Mouse (Mus musculus) CH12.LX (cell line): ENCODE results near the gene Uso1. TPM values are rescaled to one million over a fixed set of nuclear protein-coding genes. Genes with fewer than 3 reads are reported as not detected.

Experiments used
- DNase-seq: peaks from one replicate; pipeline ENCODE4 v3.0.0-alpha.2; 2013; ENCODE audit errors: extremely low read depth
- H3K27ac ChIP-seq: 2 replicates; pipeline ENCODE4 v1.5.1; 2012; ENCODE audit warnings: low read depth, mild to moderate bottlenecking, control low read depth, moderate library complexity; ENCODE audit not compliant: insufficient read depth
- H3K27me3 ChIP-seq: replicated peaks from 2 replicates; pipeline ENCODE3; 2012; ENCODE audit warnings: inconsistent platforms
- H3K36me3 ChIP-seq, 2 experiments: replicated peaks in 1 of 2; 2 replicates each; pipeline versions ENCODE3 to v1.6.1; 2012; ENCODE audit warnings: inconsistent platforms in 1 of 2, low read length in 1 of 2, mild to moderate bottlenecking in 1 of 2, mixed read lengths in 1 of 2, moderate library complexity in 1 of 2; ENCODE audit not compliant: control insufficient read depth in 1 of 2, insufficient read depth in 1 of 2
- H3K4me1 ChIP-seq, 2 experiments: 2 replicates each; pipeline ENCODE4 v1.6.1; 2012; ENCODE audit warnings: inconsistent platforms in 1 of 2, moderate library complexity in 1 of 2; ENCODE audit not compliant: insufficient read depth in 2 of 2, control insufficient read depth in 1 of 2
- H3K4me2 ChIP-seq: 2 replicates; pipeline ENCODE4 v1.6.1; 2012; ENCODE audit warnings: low read depth, mild to moderate bottlenecking, control low read depth; ENCODE audit not compliant: poor library complexity, insufficient read depth, severe bottlenecking
- H3K4me3 ChIP-seq, 3 experiments: fragments of 150-350 bp in 1 of 3; sonication (generic) in 1 of 3; replicated peaks in 1 of 3; 2 replicates each; pipeline versions ENCODE3 to v1.5.1; 2011 to 2012; ENCODE audit warnings: low read depth in 2 of 3, low read length in 2 of 3, mild to moderate bottlenecking in 2 of 3, moderate library complexity in 2 of 3, control low read depth in 1 of 3, improper control_type of control experiment in 1 of 3, inconsistent platforms in 1 of 3, mixed read lengths in 1 of 3; ENCODE audit not compliant: poor library complexity in 1 of 3
- H3K79me2 ChIP-seq: replicated peaks from 2 replicates; pipeline ENCODE4 v1.6.1; 2012; ENCODE audit warnings: mild to moderate bottlenecking, moderate library complexity; ENCODE audit not compliant: control insufficient read depth, poor library complexity, insufficient read depth, severe bottlenecking; ENCODE audit errors: extremely low read depth
- H3K9ac ChIP-seq: 2 replicates; pipeline ENCODE4 v1.6.1; 2012; ENCODE audit warnings: low read depth, mild to moderate bottlenecking, control low read depth, moderate library complexity; ENCODE audit not compliant: insufficient read depth
- H3K9me3 ChIP-seq: replicated peaks from 2 replicates; pipeline ENCODE3; 2012; ENCODE audit warnings: low read length, inconsistent platforms, mixed read lengths
- CHD1 ChIP-seq: IDR thresholded peaks from 2 replicates; pipeline ENCODE4 v1.6.1; 2012; ENCODE audit warnings: low read depth, low read length, improper control_type of control experiment, inconsistent platforms
- E2F4 ChIP-seq: IDR thresholded peaks from 2 replicates; pipeline ENCODE4 v1.6.1; 2011; ENCODE audit warnings: low read depth, low read length, improper control_type of control experiment; ENCODE audit not compliant: insufficient replicate concordance
- ETS1 ChIP-seq: conservative IDR thresholded peaks from 2 replicates; pipeline ENCODE4 v1.6.1; 2012; ENCODE audit warnings: low read depth, mild to moderate bottlenecking, inconsistent platforms, low read length, improper control_type of control experiment, moderate library complexity
- HCFC1 ChIP-seq: IDR thresholded peaks from 2 replicates; pipeline ENCODE4 v1.6.1; 2012; ENCODE audit warnings: low read depth, mild to moderate bottlenecking, inconsistent platforms, low read length, improper control_type of control experiment
- JUN ChIP-seq: IDR thresholded peaks from 2 replicates; pipeline ENCODE4 v1.6.1; 2011; ENCODE audit warnings: low read depth, mild to moderate bottlenecking, low read length, improper control_type of control experiment, moderate library complexity; ENCODE audit not compliant: insufficient read depth
- JUND ChIP-seq: conservative IDR thresholded peaks from 2 replicates; pipeline ENCODE4 v1.6.1; 2011; ENCODE audit warnings: low read depth, low read length, improper control_type of control experiment
- MAFK ChIP-seq: IDR thresholded peaks from 2 replicates; pipeline ENCODE4 v1.6.1; 2011; ENCODE audit warnings: low read length, improper control_type of control experiment; ENCODE audit not compliant: insufficient replicate concordance
- MAX ChIP-seq: IDR thresholded peaks from 2 replicates; pipeline ENCODE4 v1.6.1; 2011; ENCODE audit warnings: low read length, improper control_type of control experiment
- MAZ ChIP-seq: IDR thresholded peaks from 2 replicates; pipeline ENCODE4 v1.6.1; 2012; ENCODE audit warnings: low read depth, mild to moderate bottlenecking, inconsistent platforms, low read length, improper control_type of control experiment, moderate library complexity
- NELFE ChIP-seq: IDR thresholded peaks from 2 replicates; pipeline ENCODE4 v1.6.1; 2011; ENCODE audit warnings: low read depth, low read length, improper control_type of control experiment
- PAX5 ChIP-seq: IDR thresholded peaks from 2 replicates; pipeline ENCODE4 v1.6.1; 2012; ENCODE audit warnings: low read length, inconsistent platforms, mixed read lengths
- POLR2A ChIP-seq: IDR thresholded peaks from 2 replicates; pipeline ENCODE4 v1.6.1; 2011; ENCODE audit warnings: low read depth, mild to moderate bottlenecking, improper control_type of control experiment, low read length
- RAD21 ChIP-seq: IDR thresholded peaks from 2 replicates; pipeline ENCODE4 v1.6.1; 2011; ENCODE audit warnings: low read depth, mild to moderate bottlenecking, low read length, improper control_type of control experiment, moderate library complexity
- UBTF ChIP-seq: IDR thresholded peaks from 2 replicates; pipeline ENCODE4 v1.6.1; 2012; ENCODE audit warnings: low read depth, mild to moderate bottlenecking, inconsistent platforms, low read length, improper control_type of control experiment, moderate library complexity
- USF1 ChIP-seq: IDR thresholded peaks from 2 replicates; pipeline ENCODE4 v1.6.1; 2014; ENCODE audit warnings: low read depth, mild to moderate bottlenecking, inconsistent platforms, low read length, improper control_type of control experiment
- USF2 ChIP-seq: conservative IDR thresholded peaks from 2 replicates; pipeline ENCODE4 v1.6.1; 2011; ENCODE audit warnings: low read depth, low read length, improper control_type of control experiment
- ZC3H11A ChIP-seq: IDR thresholded peaks from 2 replicates; pipeline ENCODE4 v1.6.1; 2012; ENCODE audit warnings: low read depth, mild to moderate bottlenecking, inconsistent platforms, low read length, improper control_type of control experiment
- ZNF384 ChIP-seq: IDR thresholded peaks from 2 replicates; pipeline ENCODE4 v1.6.1; 2012; ENCODE audit warnings: low read depth, low read length, improper control_type of control experiment, inconsistent platforms
- dilution Hi-C: fragments of 300-500 bp; cut with MboI; formaldehyde crosslinking; loops from 2 replicates; pipeline ENCODE4 v1.14.3; 2020; ENCODE audit warnings: low sequenced_read_pairs; ENCODE audit not compliant: extremely low pct_unique_long_range_greater_than_20kb, extremely low pct_ligation_motif_present
- in situ Hi-C: fragments of 300-500 bp; cut with MboI; formaldehyde crosslinking; loops from 3 replicates; pipeline ENCODE4 v1.14.3; 2019; ENCODE audit warnings: low sequenced_read_pairs, low pct_ligation_motif_present, low pct_unique_long_range_greater_than_20kb, mixed read lengths
- polyA plus RNA-seq: library from polyadenylated mRNA; unstranded; fragments of >175 nt; gene quantifications from 2 replicates; pipeline ENCODE4 v1.2.1, GENCODE M21; 2012; ENCODE audit warnings: low read depth; ENCODE audit not compliant: insufficient read length
- total RNA-seq, 2 experiments: library from RNA; depleted of rRNA; stranded (reverse); fragments of 300-350 nt in 1 of 2; fragments of >200 nt in 1 of 2; gene quantifications; 2 replicates each; pipeline ENCODE4 v1.2.3; 2012 to 2014

Gene Uso1
- total and polyA plus RNA-seq, 3 experiments: 19.9 to 63.7 (median 20.9) TPM

DNA sequence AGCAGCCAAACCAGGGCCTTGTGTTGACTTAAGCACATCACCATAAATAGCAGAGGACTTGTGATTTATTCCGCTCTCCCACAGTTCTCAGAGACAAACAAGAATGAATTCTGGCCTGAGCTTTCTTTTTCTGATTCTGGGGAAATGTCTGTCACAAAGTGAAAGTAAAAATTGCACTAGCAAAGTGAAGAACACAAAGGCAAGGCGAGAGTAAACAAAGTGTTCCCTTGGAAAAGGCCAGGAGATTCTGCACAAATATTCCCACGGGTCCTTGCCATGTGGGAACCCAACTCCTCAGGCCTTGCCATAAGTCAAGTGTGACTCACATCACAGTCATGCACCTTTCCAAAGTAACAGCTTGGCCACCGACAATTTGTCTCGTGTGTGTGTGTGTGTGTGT, 68.0 kb downstream of the Uso1 start:
- Histone ChIP-seq H3K27ac (no peak overlapping the region), H3K9ac (no peak overlapping the region)
- DNase-seq: no peak

DNA sequence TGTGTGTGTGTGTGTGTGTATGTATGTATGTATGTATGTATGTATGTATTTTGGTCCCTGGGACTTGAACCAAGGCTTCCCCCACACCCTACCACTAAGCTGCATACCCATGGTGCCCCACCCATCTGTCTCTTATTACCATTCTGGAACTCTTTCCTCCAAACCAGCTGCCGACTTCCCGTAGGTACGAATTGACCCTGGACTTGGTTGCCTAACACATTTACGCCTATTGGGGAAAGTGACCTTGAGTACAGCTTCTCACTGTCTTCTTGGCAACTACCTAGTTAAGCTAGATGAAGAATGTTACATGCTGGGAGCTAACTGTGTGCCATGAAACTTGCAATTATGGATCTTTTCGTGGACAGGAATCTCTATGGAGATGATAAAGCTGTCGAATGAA, 68.4 kb downstream of the Uso1 start:
- Histone ChIP-seq H3K79me2 (no peaks in the 10 kb centered on the region), H3K4me1 (no peaks in the 10 kb centered on the region), H3K4me2 (no peak overlapping the region), H3K27me3 (no peaks in the 10 kb centered on the region), H3K9me3 (no peaks in the 10 kb centered on the region), H3K9ac (no peak overlapping the region), H3K36me3 (peaks cover 28 to 41% of the 10 kb centered on the region in 2 experiments), H3K4me3 (no peak overlapping the region), H3K27ac (no peak overlapping the region)
- in situ Hi-C loops: no loop called here
- TF ChIP-seq NELFE (no peak), USF1 (no peak), RAD21 (no peak), ZNF384 (no peak), PAX5 (no peak), JUND (no peak), ZC3H11A (no peak), CHD1 (no peak)
- DNase-seq: no peak
- dilution Hi-C loops: no loop called here

More for the DNA sequence above, 68.0 kb downstream of the Uso1 start:
- no peak for TF ChIP-seq RAD21
- TF ChIP-seq USF2: no peak
- no peak for TF ChIP-seq POLR2A
- TF ChIP-seq E2F4: no peak
- no peak for TF ChIP-seq NELFE
- TF ChIP-seq MAX: no peak
- no peak for TF ChIP-seq USF1
- TF ChIP-seq UBTF: no peak
- TF ChIP-seq ETS1: no peak
- TF ChIP-seq MAFK: no peak
- no peak for TF ChIP-seq MAZ
- no peak for TF ChIP-seq HCFC1
- TF ChIP-seq JUND: no peak
- TF ChIP-seq JUN: no peak
- TF ChIP-seq PAX5: no peak
- Histone ChIP-seq H3K4me2 (no peak overlapping the region), H3K4me1 (no peaks in the 10 kb centered on the region), H3K27me3 (no peaks in the 10 kb centered on the region), H3K9me3 (no peaks in the 10 kb centered on the region), H3K4me3 (no peak overlapping the region), H3K79me2 (no peaks in the 10 kb centered on the region), H3K36me3 (peaks cover 32 to 45% of the 10 kb centered on the region in 2 experiments)
- dilution Hi-C loops: no loop called here
- in situ Hi-C loops: no loop called here
